Mouse (Mus musculus) megakaryocyte progenitor cell, adult 5-6 weeks (primary cell): ENCODE data around the gene Trex1. TPM values are rescaled to one million over a fixed set of nuclear protein-coding genes. Genes with fewer than 3 reads are reported as not detected.

Experiments
- ATAC-seq: replicated peaks from 2 replicates; pipeline ENCODE4 v1.8.0; 2016; ENCODE audit warnings: mild to moderate bottlenecking, moderate TSS enrichment, inconsistent platforms; ENCODE audit not compliant: poor library complexity
- total RNA-seq, 2 experiments: library from RNA; stranded (forward) in 1 of 2; stranded (reverse) in 1 of 2; fragments of 157-497, 149-512 nt in 1 of 2; fragments of 200-1000 nt in 1 of 2; gene quantifications; 2 replicates each; pipeline versions ENCODE4 v1.2.3 to v1.2.4; 2015 to 2017

Gene Trex1
- total RNA-seq, 2 experiments from 2014 or later, result 15.6 to 24.1 TPM

GRCm38 (mm10) chr9:109052490-109053260, 6.9 kb downstream of the Trex1 start:
- no peak for ATAC-seq

- no peak for ATAC-seq
Measured at GRCm38 (mm10) chr9:109051651-109052489, 7.7 kb downstream of the Trex1 start.

GRCm38 (mm10) chr9:109051011-109051501, 8.5 kb downstream of the Trex1 start:
- ATAC-seq, result no peak

GRCm38 (mm10) chr9:109050674-109050997, 8.9 kb downstream of the Trex1 start:
- no peak for ATAC-seq

GRCm38 (mm10) chr9:109049996-109050673, 9.4 kb downstream of the Trex1 start:
- no peak for ATAC-seq

- ATAC-seq, result no peak
Measured at GRCm38 (mm10) chr9:109049316-109049715, 10.2 kb downstream of the Trex1 start.

- peak; percentile 98 for ATAC-seq
Measured at GRCm38 (mm10) chr9:109046306-109046705, 13.2 kb downstream of the Trex1 start.

GRCm38 (mm10) chr9:109041351-109041750, 18.2 kb downstream of the Trex1 start:
- no peak for ATAC-seq

GRCm38 (mm10) chr9:109040906-109041305, 18.6 kb downstream of the Trex1 start:
- no peak for ATAC-seq

- ATAC-seq, result no peak
Measured at GRCm38 (mm10) chr9:109040216-109040615, 19.3 kb downstream of the Trex1 start.

GRCm38 (mm10) chr9:109039681-109040080, 19.9 kb downstream of the Trex1 start:
- ATAC-seq, result no peak

- peak; percentile 49 for ATAC-seq
Measured at GRCm38 (mm10) chr9:109038901-109039364, 20.6 kb downstream of the Trex1 start.

GRCm38 (mm10) chr9:109038086-109038895, 21.2 kb downstream of the Trex1 start, which contains the start of gene Shisa5:
TSS of gene Shisa5 (plus strand) at chr9:109038565.
- peak; percentile 92 for ATAC-seq

- ATAC-seq, result peak; percentile 83
Measured at GRCm38 (mm10) chr9:109032435-109032834, 27.1 kb downstream of the Trex1 start.

- ATAC-seq, result no peak
Measured at GRCm38 (mm10) chr9:109031686-109032085, 27.8 kb downstream of the Trex1 start.

GRCm38 (mm10) chr9:109031001-109031400, 28.5 kb downstream of the Trex1 start:
- ATAC-seq, result no peak

GRCm38 (mm10) chr9:109030312-109030711, 29.2 kb downstream of the Trex1 start:
- no peak for ATAC-seq

- no peak for ATAC-seq
Measured at GRCm38 (mm10) chr9:109028919-109029318, 30.6 kb downstream of the Trex1 start.

- no peak for ATAC-seq
Measured at GRCm38 (mm10) chr9:109028421-109028820, 31.1 kb downstream of the Trex1 start.

- no peak for ATAC-seq
Measured at GRCm38 (mm10) chr9:109027521-109027920, 32.0 kb downstream of the Trex1 start.
